10 mouse cellular contexts compared by ENCODE assay signal in the genomic region with DNA sequence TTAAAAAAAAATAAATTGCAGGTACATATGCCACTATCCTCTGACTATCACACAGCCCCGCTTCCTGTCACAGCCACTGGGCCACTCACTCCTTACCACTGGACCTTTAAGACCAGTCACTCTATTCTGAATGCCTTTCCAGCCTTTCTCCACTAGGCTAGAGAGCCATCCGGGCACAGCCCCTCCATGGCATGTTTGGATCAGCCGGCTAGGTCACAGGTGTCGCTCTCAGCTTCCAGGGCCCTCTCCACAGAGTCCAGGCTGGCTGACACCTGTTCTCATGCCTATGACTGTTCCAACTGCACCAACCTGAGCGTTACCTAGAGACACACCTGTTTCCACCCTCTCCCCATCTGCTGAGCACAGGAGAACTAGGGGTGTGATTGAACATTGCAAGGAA. TPM values are rescaled to one million over a fixed set of nuclear protein-coding genes. Genes with fewer than 3 reads are reported as not detected.
DNase-seq lines count a peak whose midpoint lies in the region; ATAC-seq and TF ChIP-seq lines count a peak whose summit lies in the region.
"Had no signal": no experiment of that assay in that cellular context is flagged by ENCODE, and none has a peak within 500 bp of the region (broad histone marks: within the 10 kb centered on the region; RNA-seq: fewer than 3 reads in every experiment).

No protein-coding gene starts in this region.

- WGBS in intestine, embryonic 15.5 days: 35% methylated on average over 5 of the region's 5 CpGs
- WGBS in small intestine, adult 2 months: 18% methylated on average over 5 of the region's 5 CpGs

- DNase-seq in kidney, adult 11 months: peak; percentile 66
- DNase-seq in kidney, adult 8-10 months: no peak
- DNase-seq in kidney, postnatal 4 days: peak; percentile 47 to 72
- DNase-seq in T-cell, adult 2 months (ENCODE audit: low spot score): no peak
- DNase-seq in frontal cortex, postnatal 14 days (ENCODE audit: low spot score in 2 of 2): no peak
- DNase-seq: thymus, postnatal 14 days had no signal

- H3K4me1 ChIP-seq in intestine, embryonic 15.5 days (replicated peaks): peaks cover 41% of the 10 kb centered on the region
- peaks cover 39% of the 10 kb centered on the region for H3K4me1 ChIP-seq in small intestine, adult 2 months (ENCODE audit: control insufficient read depth, insufficient read depth, insufficient read length, low read length)

- no peaks in the 10 kb centered on the region for H3K9me3 ChIP-seq in intestine, embryonic 15.5 days
- H3K9me3 ChIP-seq: midbrain, embryonic 10.5 days had no signal

- no peaks in the 10 kb centered on the region; the same call in 1 of the 2 replicates for H3K27me3 ChIP-seq in intestine, embryonic 15.5 days (replicated peaks)
- no peaks in the 10 kb centered on the region for H3K27me3 ChIP-seq in small intestine, adult 2 months (ENCODE audit: control insufficient read depth, insufficient read depth, low read length)

- peak overlapping the region; percentile 79; the same call in 1 of the 2 replicates for H3K27ac ChIP-seq in intestine, embryonic 15.5 days
- H3K27ac ChIP-seq in small intestine, adult 2 months (ENCODE audit: insufficient read depth, low read depth, low read length): peak overlapping the region; percentile 29
- H3K27ac ChIP-seq: midbrain, embryonic 10.5 days had no signal

- TF ChIP-seq CTCF in small intestine, adult 2 months (IDR thresholded peaks at IDR 0.05; ENCODE audit: extremely low read depth, insufficient read length, insufficient replicate concordance, low read depth, low read length): peak; percentile 23; the same call in 1 of the 2 replicates

- ATAC-seq in intestine, embryonic 15.5 days: peak; percentile 3; the same call in 1 of the 2 replicates
- ATAC-seq: inflammation-experienced regulatory T-cells, adult 6 months had no signal

- H3K36me3 ChIP-seq in intestine, embryonic 15.5 days: peaks cover 3% of the 10 kb centered on the region
- peaks cover 15% of the 10 kb centered on the region for H3K36me3 ChIP-seq in small intestine, adult 2 months (ENCODE audit: control insufficient read depth, insufficient read depth, low read length)

- peak overlapping the region; percentile 49 for H3K4me3 ChIP-seq in intestine, embryonic 15.5 days (replicated peaks)
- peak overlapping the region; percentile 83 for H3K4me3 ChIP-seq in small intestine, adult 2 months (ENCODE audit: low read depth, low read length)

- peak overlapping the region; percentile 54 for H3K4me2 ChIP-seq in intestine, embryonic 15.5 days (replicated peaks)

- TF ChIP-seq POLR2A in small intestine, adult 2 months (IDR thresholded peaks at IDR 0.05; ENCODE audit: low read depth, low read length): no peak

- H3K9ac ChIP-seq in intestine, embryonic 15.5 days: peak overlapping the region; percentile 70

RNA-seq across cellular contexts. Expression of a gene that starts 1.3 kb away (rescaled TPM):
- 58.5 and 67.5 TPM in 2 replicates for polyA plus RNA-seq in intestine, embryonic 15.5 days (2015; fragmentation: Nextera tagmentation; extraction: Ambion mirVana)
- 30.0 and 41.3 TPM in 2 replicates for polyA plus RNA-seq in small intestine, adult 2 months (2012; rRNA removed)
- polyA plus RNA-seq: inflammation-experienced regulatory T-cells, adult 6 months had no signal

RNA-seq across cellular contexts. Expression of a gene that starts 16.3 kb away (rescaled TPM):
- polyA plus RNA-seq in intestine, embryonic 15.5 days (2015; fragmentation: Nextera tagmentation; extraction: Ambion mirVana): 31.7 and 32.3 TPM in 2 replicates
- 5.2 and 8.3 TPM in 2 replicates for polyA plus RNA-seq in small intestine, adult 2 months (2012; rRNA removed)

RNA-seq across cellular contexts. Expression of a gene that starts 17.9 kb away (rescaled TPM):
- polyA plus RNA-seq in intestine, embryonic 15.5 days (2015; fragmentation: Nextera tagmentation; extraction: Ambion mirVana): 8.2 and 9.6 TPM in 2 replicates
- polyA plus RNA-seq in small intestine, adult 2 months (2012; rRNA removed): 2.6 and 3.3 TPM in 2 replicates

RNA-seq across cellular contexts. Expression of a gene that starts 24.7 kb away (rescaled TPM):
- polyA plus RNA-seq in intestine, embryonic 15.5 days (2015; fragmentation: Nextera tagmentation; extraction: Ambion mirVana): 158 and 180 TPM in 2 replicates
- 54.4 and 68.3 TPM in 2 replicates for polyA plus RNA-seq in small intestine, adult 2 months (2012; rRNA removed)

RNA-seq across cellular contexts. Expression of a gene that starts 33.2 kb away (rescaled TPM):
- polyA plus RNA-seq in intestine, embryonic 15.5 days (2015; fragmentation: Nextera tagmentation; extraction: Ambion mirVana): 203 and 241 TPM in 2 replicates
- polyA plus RNA-seq in small intestine, adult 2 months (2012; rRNA removed): 94.3 and 97.7 TPM in 2 replicates

Comparison
In these comparisons a context has a peak if more than half of its experiments do, and no peak if none do; other contexts are left out.
1. DNase-seq: peak in kidney, adult 11 months (single experiment) and kidney, postnatal 4 days (2 of 2); none in kidney, adult 8-10 months (0 of 2), T-cell, adult 2 months (single experiment) and frontal cortex, postnatal 14 days (0 of 2).